Mouse (Mus musculus) embryonic facial prominence, embryonic 13.5 days (tissue): ENCODE results near the gene Nxnl1. TPM values are rescaled to one million over a fixed set of nuclear protein-coding genes. Genes with fewer than 3 reads are reported as not detected.

Source experiments
- ATAC-seq: fragments of 200-750 bp; cut with Nextera tagmentation; 2 replicates; pipeline ENCODE4 v1.8.0; 2017; ENCODE audit warnings: low read depth; ENCODE audit not compliant: insufficient number of reproducible peaks, insufficient read depth, low FRiP score, low TSS enrichment
- H3K27ac ChIP-seq: fragments of 300-500 bp; sonication (generic); 2 replicates; pipeline ENCODE4 v1.5.1; 2015; ENCODE audit warnings: moderate library complexity, mild to moderate bottlenecking, inconsistent platforms
- H3K27me3 ChIP-seq: fragments of 300-500 bp; sonication (generic); 2 replicates; pipeline ENCODE4 v1.6.1; 2015; ENCODE audit warnings: mild to moderate bottlenecking, inconsistent platforms
- H3K36me3 ChIP-seq: fragments of 300-500 bp; sonication (generic); 2 replicates; pipeline ENCODE4 v1.6.1; 2015; ENCODE audit warnings: mild to moderate bottlenecking, inconsistent platforms
- H3K4me1 ChIP-seq: fragments of 300-500 bp; sonication (generic); 2 replicates; pipeline ENCODE4 v1.6.1; 2015; ENCODE audit warnings: inconsistent platforms
- H3K4me2 ChIP-seq: fragments of 300-500 bp; sonication (generic); 2 replicates; pipeline ENCODE4 v1.6.1; 2015; ENCODE audit warnings: moderate library complexity, mild to moderate bottlenecking, inconsistent platforms
- H3K4me3 ChIP-seq: fragments of 300-500 bp; sonication (generic); 2 replicates; pipeline ENCODE4 v1.5.1; 2015; ENCODE audit warnings: mild to moderate bottlenecking, inconsistent platforms
- H3K9ac ChIP-seq: fragments of 300-500 bp; sonication (generic); 2 replicates; pipeline ENCODE4 v1.6.1; 2015; ENCODE audit warnings: mild to moderate bottlenecking, inconsistent platforms
- H3K9me3 ChIP-seq: fragments of 300-500 bp; sonication (generic); 2 replicates; pipeline ENCODE4 v1.6.1; 2016; ENCODE audit warnings: inconsistent platforms
- WGBS: fragments of 180-500 bp; shearing (Covaris S2); methylation state at CpG from one replicate; pipeline ENCODE4 v1.1.7; 2015; ENCODE audit warnings: mixed read lengths; 5-methylcytosine and 5-hydroxymethylcytosine counted together
- polyA plus RNA-seq: library from polyadenylated mRNA; unstranded; fragments of >200 nt; fragmentation: Nextera tagmentation; extraction: Ambion mirVana; gene quantifications from 2 replicates; pipeline ENCODE4 v1.2.1, GENCODE M21; 2015

Gene Nxnl1
- polyA plus RNA-seq, 1 experiment from 2014 or later, result not detected

DNA sequence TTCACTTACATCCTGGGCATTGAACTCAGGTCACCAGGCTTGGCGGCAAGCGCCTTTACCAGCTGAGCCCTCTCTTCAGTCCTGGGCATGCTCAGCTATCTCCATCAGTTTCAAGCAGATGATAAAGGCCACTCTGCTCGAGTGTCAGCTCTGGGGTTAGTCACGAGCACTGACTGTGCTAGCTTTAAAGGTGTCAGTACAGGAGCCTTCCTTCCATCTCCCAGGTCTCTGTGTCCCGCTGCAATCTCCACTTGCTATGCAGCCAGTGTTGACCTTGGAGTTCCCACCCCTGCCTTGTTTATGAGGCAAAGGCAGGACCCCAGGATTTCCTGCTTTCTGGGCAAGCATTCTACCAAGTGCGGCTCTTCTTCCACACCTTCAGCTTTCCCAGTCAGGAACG, 1.2 kb upstream of the Nxnl1 start:
- no peak for ATAC-seq
- H3K4me2 ChIP-seq, result no peak overlapping the region
- peaks cover 32% of the 10 kb centered on the region for H3K4me1 ChIP-seq
- 72% methylated on average over 7 of the region's 7 CpGs for WGBS
- H3K9ac ChIP-seq, result no peak overlapping the region
- no peaks in the 10 kb centered on the region for H3K36me3 ChIP-seq
- H3K27me3 ChIP-seq, result peaks cover 52% of the 10 kb centered on the region
- H3K9me3 ChIP-seq, result peaks cover 6% of the 10 kb centered on the region
- H3K4me3 ChIP-seq, result no peak overlapping the region
- no peak overlapping the region for H3K27ac ChIP-seq

DNA sequence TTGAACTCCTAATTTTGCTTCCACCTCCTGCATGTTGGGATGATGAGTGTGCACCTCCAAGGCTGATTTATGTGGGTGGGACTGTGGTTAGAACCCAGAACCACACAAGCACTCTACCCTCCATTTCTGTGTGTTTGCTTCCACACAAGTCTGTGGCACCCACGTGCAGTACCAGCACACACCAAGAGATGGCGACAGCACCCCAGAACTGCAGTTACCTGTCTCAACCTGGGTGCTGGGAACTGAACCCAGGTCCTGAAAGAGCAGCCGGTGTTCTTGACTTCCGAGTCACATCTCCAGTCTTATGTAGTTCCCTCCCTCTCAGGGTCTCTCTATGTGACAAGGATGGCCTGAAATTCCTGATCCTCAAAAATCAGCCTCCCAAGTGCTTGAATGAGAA, 2.4 kb downstream of the Nxnl1 start:
- Histone ChIP-seq H3K4me2 (no peak overlapping the region), H3K9ac (no peak overlapping the region), H3K27ac (no peak overlapping the region), H3K36me3 (no peaks in the 10 kb centered on the region), H3K4me1 (peaks cover 18% of the 10 kb centered on the region), H3K27me3 (peaks cover 82% of the 10 kb centered on the region), H3K4me3 (no peak overlapping the region), H3K9me3 (peaks cover 6% of the 10 kb centered on the region)
- no peak for ATAC-seq
- 81% methylated on average over 4 of the region's 4 CpGs for WGBS

- Histone ChIP-seq H3K9ac (peak overlapping the region; percentile 37), H3K4me3 (peak overlapping the region; percentile 35), H3K27ac (no peak overlapping the region), H3K27me3 (peaks cover 83% of the 10 kb centered on the region), H3K4me2 (peak overlapping the region; percentile 56), H3K4me1 (peaks cover 21% of the 10 kb centered on the region), H3K9me3 (peaks cover 6% of the 10 kb centered on the region), H3K36me3 (no peaks in the 10 kb centered on the region)
- under 1% methylated on average over 33 of the region's 33 CpGs for WGBS
- ATAC-seq, result no peak
These were observed 3.6 kb downstream of the Nxnl1 start for GRCm38 (mm10) chr8:71562751-71563150.

DNA sequence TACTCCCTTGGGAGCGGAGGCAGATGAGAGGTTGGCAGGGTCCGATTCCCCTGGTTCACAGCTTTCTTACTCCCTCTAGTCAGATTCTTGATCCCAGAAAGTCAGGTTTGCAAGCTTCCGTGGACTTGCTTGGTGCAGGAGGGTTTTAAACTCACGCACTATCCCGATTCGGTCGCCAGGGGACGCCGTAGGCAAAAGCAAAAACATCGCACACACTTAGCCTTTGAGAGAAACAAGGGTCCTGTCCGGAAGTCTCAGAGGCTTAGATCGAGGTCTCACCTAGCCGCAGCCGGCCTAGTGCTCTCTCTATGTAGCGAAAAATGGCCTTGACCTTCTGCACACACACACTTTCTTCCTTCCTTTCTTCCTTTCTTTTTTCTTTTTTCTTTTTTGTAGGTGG, 5.0 kb downstream of the Nxnl1 start:
- Histone ChIP-seq H3K9me3 (peaks cover 6% of the 10 kb centered on the region), H3K4me2 (no peak overlapping the region), H3K36me3 (no peaks in the 10 kb centered on the region), H3K4me1 (peaks cover 21% of the 10 kb centered on the region), H3K27me3 (peaks cover 91% of the 10 kb centered on the region), H3K4me3 (no peak overlapping the region), H3K9ac (no peak overlapping the region), H3K27ac (no peak overlapping the region)
- ATAC-seq, result no peak
- 4% methylated on average over 15 of the region's 15 CpGs for WGBS

DNA sequence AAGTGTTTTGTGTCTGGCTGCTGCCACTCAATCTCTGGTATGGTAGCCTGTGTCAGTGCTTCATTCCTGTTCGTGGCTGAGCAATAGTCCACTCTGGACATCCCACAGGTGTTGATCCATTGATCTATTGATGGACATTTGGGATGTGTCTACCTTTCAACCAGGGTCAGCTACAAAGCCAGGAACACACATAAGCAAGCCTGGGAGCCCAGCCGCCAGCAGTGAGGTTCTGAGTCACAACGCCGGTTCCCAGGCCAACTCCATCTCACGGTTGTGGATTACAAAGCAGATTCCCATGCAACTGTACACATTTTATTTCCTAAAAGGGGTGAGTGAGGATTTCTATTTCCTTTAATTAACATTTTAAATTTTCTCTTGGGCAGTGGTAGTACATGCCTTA, 5.6 kb downstream of the Nxnl1 start:
- WGBS, result 85% methylated on average over 5 of the region's 5 CpGs
- peaks cover 6% of the 10 kb centered on the region for H3K9me3 ChIP-seq

DNA sequence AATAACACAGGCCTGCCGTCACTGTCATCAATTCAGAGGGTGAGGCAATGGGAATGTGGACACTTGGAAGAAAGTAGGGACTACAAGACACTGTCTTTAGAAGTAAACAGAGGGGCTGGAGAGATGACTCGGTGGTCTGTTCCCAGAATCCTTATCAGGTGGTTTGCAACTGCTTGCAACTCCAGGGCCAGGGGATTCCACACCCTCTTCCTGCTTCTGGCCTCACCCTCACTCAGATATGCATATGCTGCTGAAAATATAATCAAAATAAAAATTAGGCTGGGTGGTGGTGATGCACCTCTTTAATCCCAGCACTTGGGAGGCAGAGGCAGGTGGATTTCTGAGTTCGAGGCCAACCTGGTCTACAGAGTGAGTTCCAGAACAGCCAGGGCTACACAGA, 6.3 kb downstream of the Nxnl1 start:
- Histone ChIP-seq H3K4me1 (peaks cover 21% of the 10 kb centered on the region), H3K9ac (no peak overlapping the region)

More for the DNA sequence above, 5.6 kb downstream of the Nxnl1 start:
- peaks cover 21% of the 10 kb centered on the region for H3K4me1 ChIP-seq
- no peak overlapping the region for H3K27ac ChIP-seq
- no peak overlapping the region for H3K4me2 ChIP-seq
- H3K4me3 ChIP-seq, result no peak overlapping the region
- ATAC-seq, result no peak
- no peaks in the 10 kb centered on the region for H3K36me3 ChIP-seq
- H3K9ac ChIP-seq, result no peak overlapping the region
- H3K27me3 ChIP-seq, result peaks cover 91% of the 10 kb centered on the region

DNA sequence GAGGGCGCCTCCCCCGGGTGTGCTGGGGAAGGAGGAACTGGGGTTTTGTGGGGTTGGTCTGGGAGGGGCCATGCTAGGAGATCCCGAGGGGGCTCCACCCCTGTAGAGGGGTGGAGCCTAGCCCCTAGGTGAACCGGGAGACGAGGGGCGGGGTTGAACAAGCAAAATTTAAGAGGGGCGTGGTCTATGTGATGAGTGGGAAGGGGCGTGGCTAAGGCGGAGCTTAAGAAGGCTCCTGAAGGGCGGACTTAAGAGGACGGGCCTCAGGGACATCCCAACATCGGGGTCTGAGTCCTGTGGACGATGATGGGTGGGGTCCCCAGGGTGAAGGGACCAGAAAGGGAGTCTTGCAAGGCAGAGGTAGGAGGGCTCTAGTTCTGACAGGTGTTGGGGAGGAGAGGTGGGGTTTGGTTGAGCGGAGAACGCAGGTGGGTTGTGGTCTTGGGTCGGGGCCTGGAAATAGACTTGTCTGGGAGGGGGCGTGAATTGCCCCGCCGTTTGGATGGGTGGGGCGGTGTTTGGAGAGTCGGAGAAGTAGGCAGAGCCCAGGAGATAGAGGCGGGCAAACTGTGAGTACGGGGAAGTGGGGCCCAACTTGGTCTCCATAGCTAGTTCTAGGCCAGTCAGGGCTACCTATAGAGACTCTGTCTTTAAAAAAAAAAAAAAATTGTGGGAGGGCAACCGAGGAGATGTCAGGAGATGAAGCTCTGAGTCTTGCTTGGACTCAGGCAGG, 7.3 kb downstream of the Nxnl1 start:
- H3K9me3 ChIP-seq, result peaks cover 3% of the 10 kb centered on the region
- H3K4me1 ChIP-seq, result peaks cover 21% of the 10 kb centered on the region
- 2% methylated on average over 24 of the region's 24 CpGs for WGBS
- H3K4me3 ChIP-seq, result peak overlapping the region; percentile 43
- H3K4me2 ChIP-seq, result peak overlapping the region; percentile 64
- peak overlapping the region; percentile 56 for H3K9ac ChIP-seq
- no peaks in the 10 kb centered on the region for H3K36me3 ChIP-seq
- peaks cover 89% of the 10 kb centered on the region for H3K27me3 ChIP-seq
- ATAC-seq, result 0 out of 2 replicates have a peak, but pooled peaks have one; percentile 27
- H3K27ac ChIP-seq, result no peak overlapping the region

More for the DNA sequence above, 6.3 kb downstream of the Nxnl1 start:
- Histone ChIP-seq H3K27me3 (peaks cover 92% of the 10 kb centered on the region), H3K9me3 (peaks cover 6% of the 10 kb centered on the region), H3K36me3 (no peaks in the 10 kb centered on the region), H3K27ac (no peak overlapping the region), H3K4me3 (no peak overlapping the region), H3K4me2 (no peak overlapping the region)
- WGBS, result 70% methylated on average over 3 of the region's 3 CpGs
- ATAC-seq, result no peak

GRCm38 (mm10) chr8:71558071-71558957, 8.1 kb downstream of the Nxnl1 start, which contains the start of gene Tmem221:
Tmem221 (minus strand) TSS chr8:71558871.
- H3K4me1 ChIP-seq, result peaks cover 21% of the 10 kb centered on the region
- peak within 1 kb of the TSS; percentile 56 for H3K9ac ChIP-seq
- H3K4me3 ChIP-seq, result peak within 1 kb of the TSS; percentile 43
- H3K9me3 ChIP-seq, result no peaks in the 10 kb centered on the region
- peak within 1 kb of the TSS; percentile 64 for H3K4me2 ChIP-seq
- no peaks in the 10 kb centered on the region for H3K36me3 ChIP-seq
- peaks cover 80% of the 10 kb centered on the region for H3K27me3 ChIP-seq
- H3K27ac ChIP-seq, result no peak within 1 kb of the TSS
- ATAC-seq, result no peak
- WGBS, result 4% methylated on average over 70 of the region's 70 CpGs

DNA sequence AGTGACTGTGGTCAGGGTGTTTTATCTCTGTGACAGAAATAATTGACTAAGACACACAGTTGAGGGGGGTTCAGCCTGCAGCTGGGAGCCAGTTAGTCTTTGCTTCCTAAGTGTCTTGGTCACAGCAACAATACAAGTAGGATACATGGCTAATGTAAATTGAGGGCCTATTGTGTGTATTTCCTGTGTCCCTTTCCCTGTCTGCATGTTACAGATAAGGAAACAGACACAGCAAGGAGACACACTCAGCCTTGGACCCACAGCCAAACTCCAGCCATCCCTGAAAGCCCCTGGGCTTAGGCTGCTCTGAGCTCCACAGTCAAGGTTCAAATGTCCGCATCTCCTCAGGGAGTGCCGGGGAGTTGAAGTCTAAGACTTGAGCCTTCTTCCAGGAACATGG, 11.8 kb downstream of the Nxnl1 start:
- H3K9me3 ChIP-seq, result no peaks in the 10 kb centered on the region
- peaks cover 44% of the 10 kb centered on the region for H3K27me3 ChIP-seq
- H3K4me1 ChIP-seq, result peaks cover 12% of the 10 kb centered on the region
- H3K4me2 ChIP-seq, result no peak overlapping the region
- no peak overlapping the region for H3K4me3 ChIP-seq
- no peaks in the 10 kb centered on the region for H3K36me3 ChIP-seq
- 93% methylated on average over 2 of the region's 2 CpGs for WGBS
- no peak overlapping the region for H3K9ac ChIP-seq
- ATAC-seq, result no peak
- H3K27ac ChIP-seq, result no peak overlapping the region

DNA sequence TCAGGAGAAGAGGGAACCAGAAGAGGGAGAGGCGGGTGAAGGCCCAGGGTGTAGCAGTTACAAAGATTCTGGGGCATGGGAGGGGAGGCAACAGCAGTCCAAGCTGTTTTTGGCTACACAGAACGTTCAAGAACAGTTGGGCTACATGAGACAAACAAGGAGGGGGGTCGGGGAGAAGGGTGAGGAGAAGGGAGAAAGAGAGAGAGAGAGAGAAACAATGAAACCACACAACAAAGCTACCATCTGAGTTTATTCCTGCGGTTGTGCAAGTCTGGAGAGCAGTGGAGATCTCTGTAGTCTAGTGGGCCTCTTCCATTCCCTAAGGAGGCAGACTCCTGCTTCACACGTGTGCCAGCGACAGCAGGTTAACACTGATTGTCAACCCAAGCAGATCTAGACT, 12.4 kb downstream of the Nxnl1 start:
- no peak overlapping the region for H3K4me3 ChIP-seq

DNA sequence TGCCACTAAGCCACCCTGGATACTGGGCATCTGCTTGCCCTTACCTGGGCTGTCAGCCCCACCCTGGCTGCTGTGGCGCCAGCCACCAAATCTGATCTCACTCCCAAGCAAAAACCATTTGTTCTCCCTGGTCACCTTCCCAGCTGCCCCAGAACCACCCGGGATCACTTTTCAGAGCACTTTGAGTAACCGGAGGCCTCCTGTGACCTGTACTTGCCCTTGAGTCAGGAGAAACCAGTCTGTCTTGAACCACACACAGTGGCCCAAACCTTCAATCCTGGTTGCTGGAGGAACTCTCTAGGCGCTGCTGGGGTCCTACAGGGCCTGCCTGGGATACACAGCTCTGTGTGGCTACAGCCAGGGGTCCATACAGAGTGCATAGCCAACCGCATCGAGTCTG, 13.6 kb downstream of the Nxnl1 start:
- no peak overlapping the region for H3K4me3 ChIP-seq
- no peak overlapping the region for H3K9ac ChIP-seq
- WGBS, result 41% methylated on average over 6 of the region's 6 CpGs
- no peak overlapping the region for H3K27ac ChIP-seq
- H3K4me1 ChIP-seq, result no peaks in the 10 kb centered on the region; the same call in 1 of the 2 replicates
- peaks cover 14% of the 10 kb centered on the region for H3K36me3 ChIP-seq
- no peak overlapping the region for H3K4me2 ChIP-seq
- no peaks in the 10 kb centered on the region for H3K9me3 ChIP-seq
- no peak for ATAC-seq
- peaks cover 25% of the 10 kb centered on the region for H3K27me3 ChIP-seq

More for the DNA sequence above, 12.4 kb downstream of the Nxnl1 start:
- H3K27me3 ChIP-seq, result peaks cover 37% of the 10 kb centered on the region
- H3K36me3 ChIP-seq, result 0 out of 2 replicates have a peak, but pooled peaks cover 3% of the 10 kb centered on the region
- WGBS, result 63% methylated on average over 6 of the region's 6 CpGs
- H3K4me2 ChIP-seq, result no peak overlapping the region
- no peak for ATAC-seq
- no peaks in the 10 kb centered on the region for H3K9me3 ChIP-seq
- no peak overlapping the region for H3K27ac ChIP-seq
- no peak overlapping the region for H3K9ac ChIP-seq
- peaks cover 9% of the 10 kb centered on the region for H3K4me1 ChIP-seq
